Mouse (Mus musculus) bone marrow macrophage, adult 2 months (primary cell): ENCODE measurements around the gene Nf2.

ENCODE experiments used
- CTCF ChIP-seq: IDR thresholded peaks from 2 replicates; pipeline ENCODE4 v1.5.1; 2012; ENCODE audit warnings: low read depth, mild to moderate bottlenecking, low read length, moderate library complexity
- POLR2A ChIP-seq: IDR thresholded peaks from 2 replicates; pipeline ENCODE4 v1.6.1; 2012; ENCODE audit warnings: mild to moderate bottlenecking, low read depth, low read length, borderline replicate concordance

GRCm38 (mm10) chr11:4894848-4895816 lies 45.8 kb upstream of the Nf2 start, which contains the start of gene Thoc5:
- no peak for TF ChIP-seq POLR2A
- TF ChIP-seq CTCF = no peak
